Mouse (Mus musculus) liver, embryonic 11.5 days (tissue): Measurements from ENCODE around the gene Phf24. TPM values are rescaled to one million over a fixed set of nuclear protein-coding genes. Genes with fewer than 3 reads are reported as not detected.

Experiments
- ATAC-seq: fragments of 200-750 bp; cut with Nextera tagmentation; replicated peaks from 2 replicates; pipeline ENCODE4 v1.8.0; 2017; ENCODE audit warnings: moderate number of reproducible peaks, mild to moderate bottlenecking, moderate TSS enrichment, moderate library complexity; ENCODE audit not compliant: low FRiP score
- DNase-seq: peaks from one replicate; pipeline ENCODE4 v3.0.0-alpha.2; 2017; ENCODE audit warnings: low spot score
- H3K27ac ChIP-seq: fragments of 300-500 bp; sonication (generic); 2 replicates; pipeline ENCODE4 v1.5.1; 2014; ENCODE audit warnings: mild to moderate bottlenecking, low read depth, low read length, control low read depth
- H3K27me3 ChIP-seq: fragments of 300-500 bp; sonication (generic); replicated peaks from 2 replicates; pipeline ENCODE4 v1.6.1; 2014; ENCODE audit warnings: low read length, mixed read lengths; ENCODE audit not compliant: control insufficient read depth, insufficient read depth
- H3K36me3 ChIP-seq: fragments of 300-500 bp; sonication (generic); 2 replicates; pipeline ENCODE4 v1.6.1; 2014; ENCODE audit warnings: mild to moderate bottlenecking, low read length, moderate library complexity, mixed read lengths; ENCODE audit not compliant: control insufficient read depth, insufficient read depth
- H3K4me1 ChIP-seq: fragments of 300-500 bp; sonication (generic); replicated peaks from 2 replicates; pipeline ENCODE4 v1.6.1; 2014; ENCODE audit warnings: low read length, mixed read lengths; ENCODE audit not compliant: control insufficient read depth, insufficient read depth
- H3K4me2 ChIP-seq: fragments of 300-500 bp; sonication (generic); 2 replicates; pipeline ENCODE4 v1.6.1; 2014; ENCODE audit warnings: mild to moderate bottlenecking, control low read depth, moderate library complexity
- H3K4me3 ChIP-seq: fragments of 300-500 bp; sonication (generic); 2 replicates; pipeline ENCODE4 v1.5.1; 2014; ENCODE audit warnings: low read depth, low read length, control low read depth
- H3K9ac ChIP-seq: fragments of 300-500 bp; sonication (generic); 2 replicates; pipeline ENCODE4 v1.6.1; 2014; ENCODE audit warnings: low read depth, low read length, control low read depth
- H3K9me3 ChIP-seq: fragments of 300-500 bp; sonication (generic); 2 replicates; pipeline ENCODE4 v1.6.1; 2016; ENCODE audit warnings: low read length, inconsistent platforms, mixed read lengths; ENCODE audit not compliant: control insufficient read depth
- WGBS: fragments of 180-500 bp; shearing (Covaris S2); extraction: QIAGEN DNeasy Blood & Tissue Kit; methylation state at CpG from one replicate; pipeline ENCODE4 v1.1.7; 2014; 5-methylcytosine and 5-hydroxymethylcytosine counted together
- polyA plus RNA-seq: library from polyadenylated mRNA; unstranded; fragments of >200 nt; fragmentation: Nextera tagmentation; extraction: Ambion mirVana; gene quantifications from 2 replicates; pipeline ENCODE4 v1.2.1, GENCODE M21; 2014

Gene Phf24
- polyA plus RNA-seq, 1 experiment from 2014 or later = 0.38 TPM

DNA sequence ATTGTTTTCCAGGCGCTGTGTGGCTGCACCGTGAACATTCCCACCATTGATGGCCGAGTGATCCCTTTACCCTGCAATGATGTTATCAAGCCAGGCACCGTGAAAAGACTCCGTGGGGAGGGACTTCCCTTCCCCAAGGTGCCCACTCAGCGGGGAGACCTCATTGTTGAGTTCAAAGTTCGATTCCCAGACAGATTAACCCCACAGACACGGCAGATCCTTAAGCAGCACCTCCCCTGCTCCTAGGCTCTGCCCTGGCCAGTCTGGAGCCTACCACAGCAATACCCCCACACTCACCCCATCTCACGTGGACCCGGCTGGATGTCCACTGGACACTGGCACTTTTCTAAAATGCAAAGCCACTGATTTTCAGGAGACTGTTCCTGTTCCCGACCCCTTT, 40.8 kb downstream of the Phf24 start:
- ATAC-seq (no peak), DNase-seq (no peak)
- no peak overlapping the region for H3K27ac ChIP-seq
- H3K27me3 ChIP-seq = no peaks in the 10 kb centered on the region
- WGBS = 78% methylated on average over 11 of the region's 11 CpGs
- no peak overlapping the region for H3K4me2 ChIP-seq
- no peak overlapping the region for H3K9ac ChIP-seq
- no peaks in the 10 kb centered on the region for H3K9me3 ChIP-seq
- H3K4me1 ChIP-seq = no peaks in the 10 kb centered on the region
- H3K36me3 ChIP-seq = no peaks in the 10 kb centered on the region
- H3K4me3 ChIP-seq = no peak overlapping the region

DNA sequence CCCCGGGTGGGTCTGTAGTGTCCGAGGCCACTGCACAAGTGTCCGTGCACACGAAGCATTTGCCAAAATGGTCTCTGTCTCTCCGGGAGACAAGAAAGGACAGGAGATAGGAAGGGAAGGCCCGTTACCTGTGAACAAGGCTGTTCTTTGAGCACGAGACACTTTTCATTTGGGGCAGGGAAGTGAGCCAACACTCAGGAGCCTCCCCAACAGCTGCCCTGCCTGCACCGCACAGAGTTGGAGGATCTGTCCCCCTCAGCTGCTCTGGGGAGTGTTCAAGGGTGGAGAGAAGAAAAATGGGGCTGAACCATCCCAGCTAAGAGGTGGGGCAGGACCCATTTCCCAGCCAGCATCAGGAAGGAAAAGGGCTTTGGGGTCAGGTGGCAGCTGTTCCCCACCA, 41.5 kb downstream of the Phf24 start:
- H3K9me3 ChIP-seq = no peaks in the 10 kb centered on the region
- WGBS = 86% methylated on average over 8 of the region's 8 CpGs
- no peaks in the 10 kb centered on the region for H3K4me1 ChIP-seq
- H3K36me3 ChIP-seq = no peaks in the 10 kb centered on the region
- no peak overlapping the region for H3K9ac ChIP-seq
- no peak for DNase-seq
- H3K4me3 ChIP-seq = no peak overlapping the region
- ATAC-seq = no peak
- no peak overlapping the region for H3K4me2 ChIP-seq
- no peaks in the 10 kb centered on the region for H3K27me3 ChIP-seq
- H3K27ac ChIP-seq = no peak overlapping the region

DNA sequence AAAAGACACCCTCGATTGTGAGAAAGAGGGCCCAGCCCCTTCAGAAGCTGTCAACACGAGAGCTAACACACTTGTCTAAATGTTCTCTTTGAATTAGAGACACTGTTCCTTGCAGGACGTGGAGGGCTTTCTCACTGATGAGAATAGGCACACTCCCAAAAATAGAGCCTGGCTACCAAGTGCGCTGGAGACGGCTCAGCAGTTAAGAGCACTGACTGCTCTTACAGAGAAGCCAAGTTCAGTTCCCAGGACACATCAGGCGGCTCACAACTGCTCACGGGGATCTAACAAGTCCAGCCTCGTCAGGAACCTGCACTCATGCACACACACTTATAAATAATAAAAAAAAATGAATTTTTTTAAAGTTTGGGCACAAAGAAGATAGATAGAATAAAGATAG, 42.5 kb downstream of the Phf24 start:
- H3K27ac ChIP-seq = no peak overlapping the region
- H3K9me3 ChIP-seq = no peaks in the 10 kb centered on the region
- no peaks in the 10 kb centered on the region for H3K4me1 ChIP-seq
- no peak for ATAC-seq
- no peak for DNase-seq
- H3K27me3 ChIP-seq = no peaks in the 10 kb centered on the region
- no peak overlapping the region for H3K9ac ChIP-seq
- 74% methylated on average over 8 of the region's 8 CpGs for WGBS
- no peaks in the 10 kb centered on the region for H3K36me3 ChIP-seq
- H3K4me2 ChIP-seq = no peak overlapping the region
- H3K4me3 ChIP-seq = no peak overlapping the region

DNA sequence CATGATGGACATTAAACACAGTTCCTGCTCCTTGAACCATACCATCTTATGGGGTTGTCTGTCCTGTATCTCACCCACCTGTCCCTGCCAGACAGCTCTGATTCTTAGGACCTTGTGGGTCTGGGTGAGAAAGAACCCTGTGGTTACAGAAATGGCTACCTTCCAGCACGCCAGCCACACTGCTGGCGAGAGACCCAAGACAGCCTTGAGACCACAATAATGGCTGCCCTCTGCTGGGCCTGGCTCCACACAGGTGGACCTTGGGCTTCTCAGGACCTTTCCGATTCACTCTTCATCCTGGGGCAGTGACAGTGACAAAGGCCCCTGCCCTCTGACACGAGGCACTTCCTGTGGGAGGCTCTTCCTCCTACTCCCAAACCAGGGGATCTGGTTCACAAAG, 42.9 kb downstream of the Phf24 start:
- Histone ChIP-seq H3K27me3 (peaks cover 3% of the 10 kb centered on the region; the same call in 1 of the 2 replicates), H3K27ac (no peak overlapping the region), H3K4me3 (no peak overlapping the region), H3K9ac (no peak overlapping the region), H3K4me2 (no peak overlapping the region), H3K9me3 (no peaks in the 10 kb centered on the region), H3K36me3 (no peaks in the 10 kb centered on the region), H3K4me1 (no peaks in the 10 kb centered on the region)
- 54% methylated on average over 4 of the region's 4 CpGs for WGBS
- ATAC-seq = no peak
- no peak for DNase-seq

DNA sequence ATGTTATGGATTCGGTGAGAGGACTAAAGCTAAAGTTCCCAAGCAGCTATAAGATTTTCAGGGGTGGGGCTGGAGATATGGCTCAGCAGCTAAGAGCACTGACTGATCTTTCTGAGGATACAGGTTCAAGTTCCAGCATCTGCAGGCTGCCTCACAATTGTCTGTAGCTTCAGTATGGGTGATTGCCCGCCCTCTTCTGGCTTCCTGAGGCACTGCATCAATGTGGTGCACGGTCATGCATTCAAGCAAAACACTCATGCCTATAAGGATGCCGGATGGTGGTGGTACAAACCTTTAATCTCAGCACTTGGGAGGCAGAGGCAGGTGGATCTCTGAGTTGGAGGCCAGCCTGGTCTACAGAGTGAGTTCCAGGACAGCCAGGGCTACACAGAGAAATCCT, 45.1 kb downstream of the Phf24 start:
- H3K27me3 ChIP-seq = peaks cover 5% of the 10 kb centered on the region; the same call in 1 of the 2 replicates
- no peak overlapping the region for H3K9ac ChIP-seq
- no peaks in the 10 kb centered on the region for H3K4me1 ChIP-seq
- no peak overlapping the region for H3K27ac ChIP-seq
- no peak overlapping the region for H3K4me2 ChIP-seq
- WGBS = 24% methylated on average over 4 of the region's 4 CpGs
- H3K4me3 ChIP-seq = no peak overlapping the region
- H3K9me3 ChIP-seq = no peaks in the 10 kb centered on the region
- peak; percentile 42 for DNase-seq
- no peaks in the 10 kb centered on the region for H3K36me3 ChIP-seq
- no peak for ATAC-seq

DNA sequence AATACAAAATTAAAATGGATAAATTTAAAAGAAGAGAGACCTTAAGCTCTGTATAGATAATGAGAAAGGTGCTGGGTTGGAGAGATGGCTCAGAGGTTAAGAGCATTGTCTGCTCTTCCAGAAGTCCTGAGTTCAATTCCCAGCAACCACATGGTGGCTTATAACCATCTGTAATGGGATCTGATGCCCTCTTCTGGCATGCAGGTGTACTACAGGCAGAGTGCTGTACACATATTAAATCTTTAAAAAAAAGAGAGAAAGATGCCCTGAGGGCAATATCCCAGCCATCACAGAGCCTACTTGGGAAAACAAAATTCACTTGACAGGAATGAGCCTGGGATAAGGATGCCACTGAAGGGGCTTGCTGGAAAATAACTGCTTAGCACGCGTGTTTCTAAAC, 47.0 kb downstream of the Phf24 start:
- Histone ChIP-seq H3K4me1 (no peaks in the 10 kb centered on the region), H3K36me3 (no peaks in the 10 kb centered on the region), H3K27ac (no peak overlapping the region), H3K4me3 (no peak overlapping the region), H3K27me3 (peaks cover 5% of the 10 kb centered on the region; the same call in 1 of the 2 replicates), H3K4me2 (no peak overlapping the region), H3K9me3 (no peaks in the 10 kb centered on the region), H3K9ac (no peak overlapping the region)
- DNase-seq (no peak), ATAC-seq (no peak)
- WGBS = 80% methylated on average over 2 of the region's 2 CpGs

DNA sequence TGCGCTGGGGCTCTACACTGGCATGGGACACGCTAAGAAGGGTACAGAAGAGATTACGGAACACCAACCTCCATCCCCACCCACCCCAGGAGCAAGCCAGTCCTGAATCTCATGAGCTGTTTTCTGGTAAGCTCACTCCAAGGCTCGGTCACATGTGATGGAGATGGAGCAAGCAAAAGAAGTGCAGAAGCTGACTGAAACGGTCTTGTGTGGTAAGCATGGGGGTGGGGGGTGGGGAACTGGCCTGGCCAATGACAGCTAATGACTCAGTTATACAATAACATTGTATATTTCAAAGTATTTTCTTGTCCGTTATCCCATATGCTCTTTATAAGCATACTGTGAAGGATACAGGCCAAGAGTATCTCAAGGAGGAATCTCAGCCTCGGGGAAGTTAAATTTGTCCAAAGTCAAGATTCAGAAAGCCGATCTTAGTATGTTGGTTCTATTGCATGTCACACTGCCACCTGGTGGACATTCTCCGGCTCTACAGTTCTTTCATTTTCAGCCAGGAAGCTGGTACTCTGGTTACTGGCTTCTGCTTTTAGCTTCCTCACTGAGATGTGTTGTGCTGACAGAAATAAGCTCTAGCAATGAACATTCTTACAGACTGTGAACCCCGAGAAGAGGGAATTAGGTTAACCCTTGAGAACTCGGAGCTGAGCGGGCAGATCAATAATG, 48.7 kb downstream of the Phf24 start:
- H3K36me3 ChIP-seq = no peaks in the 10 kb centered on the region
- H3K9ac ChIP-seq = no peak overlapping the region
- peak overlapping the region; percentile 48 for H3K4me2 ChIP-seq
- H3K4me1 ChIP-seq = no peaks in the 10 kb centered on the region
- H3K4me3 ChIP-seq = no peak overlapping the region
- ATAC-seq (no peak), DNase-seq (peak; percentile 44)
- 15% methylated on average over 12 of the region's 12 CpGs for WGBS
- no peaks in the 10 kb centered on the region for H3K9me3 ChIP-seq
- H3K27me3 ChIP-seq = peaks cover 5% of the 10 kb centered on the region; the same call in 1 of the 2 replicates
- no peak overlapping the region for H3K27ac ChIP-seq

DNA sequence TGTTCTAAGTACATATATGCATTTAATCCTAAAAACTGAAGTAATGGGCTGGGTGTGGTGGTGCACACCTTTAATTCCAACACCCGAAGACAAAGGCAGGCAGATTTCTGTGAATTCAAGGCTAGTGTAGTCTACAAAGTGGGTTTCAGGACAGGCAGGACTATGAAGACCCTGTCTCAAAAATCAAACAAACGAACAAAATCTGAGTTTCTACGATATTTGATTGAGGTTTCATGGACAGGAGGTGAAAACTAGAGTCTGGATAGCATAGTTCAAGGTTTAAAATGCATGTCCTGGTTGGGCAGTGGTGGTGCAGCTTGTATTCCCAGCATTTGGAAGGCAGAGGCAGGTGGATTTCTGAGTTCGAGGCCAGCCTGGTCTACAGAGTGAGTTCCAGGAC, 52.8 kb downstream of the Phf24 start, which contains the start of gene 1700022I11Rik:
Gene 1700022I11Rik, plus strand, starts transcription at position 301 of the 400 bp plus-strand sequence.
- DNase-seq (no peak), ATAC-seq (no peak)
- no peak within 1 kb of the TSS for H3K4me2 ChIP-seq
- H3K36me3 ChIP-seq = no peaks in the 10 kb centered on the region
- no peaks in the 10 kb centered on the region for H3K4me1 ChIP-seq
- no peaks in the 10 kb centered on the region for H3K9me3 ChIP-seq
- H3K27ac ChIP-seq = no peak within 1 kb of the TSS
- H3K27me3 ChIP-seq = peaks cover 3% of the 10 kb centered on the region; the same call in 1 of the 2 replicates
- H3K4me3 ChIP-seq = no peak within 1 kb of the TSS
- WGBS = 77% methylated on average over 4 of the region's 4 CpGs
- H3K9ac ChIP-seq = no peak within 1 kb of the TSS

DNA sequence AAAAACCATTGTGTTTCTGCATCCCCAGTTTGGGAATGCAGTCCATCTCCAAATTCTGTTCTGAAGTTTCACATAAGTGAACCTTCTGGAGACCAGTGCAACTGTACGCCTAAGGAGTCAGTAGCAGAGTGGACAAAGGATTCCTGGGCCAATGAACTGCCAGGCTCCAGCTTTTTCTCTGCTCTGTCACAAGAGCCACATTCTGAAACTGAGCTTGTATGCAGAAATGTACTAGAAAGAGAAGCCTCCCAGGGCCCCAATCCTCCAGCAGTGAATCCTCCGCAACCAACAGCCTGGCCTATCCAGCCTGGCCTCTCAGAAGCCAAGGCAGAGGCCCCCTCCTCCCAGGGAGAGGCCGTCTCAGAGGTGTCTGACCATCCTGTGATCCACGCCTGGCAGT, 56.5 kb downstream of the Phf24 start:
- no peak overlapping the region for H3K4me3 ChIP-seq
- H3K9ac ChIP-seq = no peak overlapping the region
- H3K36me3 ChIP-seq = no peaks in the 10 kb centered on the region; the same call in 1 of the 2 replicates
- no peak overlapping the region for H3K27ac ChIP-seq
- no peaks in the 10 kb centered on the region for H3K9me3 ChIP-seq
- DNase-seq (no peak), ATAC-seq (no peak)
- no peaks in the 10 kb centered on the region for H3K4me1 ChIP-seq
- H3K27me3 ChIP-seq = no peaks in the 10 kb centered on the region
- H3K4me2 ChIP-seq = no peak overlapping the region
- 79% methylated on average over 4 of the region's 4 CpGs for WGBS
